Mouse (Mus musculus) neural tube, embryonic 14.5 days (tissue): ENCODE measurements at regions not wholly inside any gene's neighbourhood (a gene's known extent, or its start where the extent isn't known, plus 50 kb on each side); places are given as distances from the start of the nearest gene placed in this dataset.

Experiments
- ATAC-seq: fragments of 200-750 bp; cut with Nextera tagmentation; 2 replicates; pipeline ENCODE4 v1.8.0; 2017; ENCODE audit warnings: low read depth, mild to moderate bottlenecking, moderate TSS enrichment, moderate library complexity
- H3K27ac ChIP-seq: fragments of 300-500 bp; sonication (generic); 2 replicates; pipeline ENCODE4 v1.5.1; 2014; ENCODE audit warnings: low read depth, mild to moderate bottlenecking, control low read depth, low read length, moderate library complexity, mixed read lengths
- H3K27me3 ChIP-seq: fragments of 300-500 bp; sonication (generic); 2 replicates; pipeline ENCODE4 v1.6.1; 2014; ENCODE audit warnings: low read length; ENCODE audit not compliant: control insufficient read depth, insufficient read depth
- H3K36me3 ChIP-seq: fragments of 300-500 bp; sonication (generic); 2 replicates; pipeline ENCODE4 v1.6.1; 2014; ENCODE audit warnings: low read length, mixed read lengths; ENCODE audit not compliant: control insufficient read depth, insufficient read depth
- H3K4me1 ChIP-seq: fragments of 300-500 bp; sonication (generic); 2 replicates; pipeline ENCODE4 v1.6.1; 2014; ENCODE audit warnings: low read length; ENCODE audit not compliant: control insufficient read depth, insufficient read depth
- H3K4me2 ChIP-seq: fragments of 300-500 bp; sonication (generic); 2 replicates; pipeline ENCODE4 v1.6.1; 2014; ENCODE audit warnings: mild to moderate bottlenecking, low read depth, low read length, control low read depth
- H3K4me3 ChIP-seq: fragments of 300-500 bp; sonication (generic); 2 replicates; pipeline ENCODE4 v1.5.1; 2014; ENCODE audit warnings: low read depth, low read length, control low read depth, mixed read lengths
- H3K9ac ChIP-seq: fragments of 300-500 bp; sonication (generic); replicated peaks from 2 replicates; pipeline ENCODE4 v1.6.1; 2014; ENCODE audit warnings: low read depth, mild to moderate bottlenecking, control low read depth, low read length, mixed read lengths
- H3K9me3 ChIP-seq: fragments of 300-500 bp; sonication (generic); 2 replicates; pipeline ENCODE4 v1.6.1; 2016; ENCODE audit warnings: low read length; ENCODE audit not compliant: control insufficient read depth
- WGBS: fragments of 180-500 bp; shearing (Covaris S2); extraction: QIAGEN DNeasy Blood & Tissue Kit; methylation state at CpG from one replicate; pipeline ENCODE4 v1.1.7; 2014; 5-methylcytosine and 5-hydroxymethylcytosine counted together

DNA sequence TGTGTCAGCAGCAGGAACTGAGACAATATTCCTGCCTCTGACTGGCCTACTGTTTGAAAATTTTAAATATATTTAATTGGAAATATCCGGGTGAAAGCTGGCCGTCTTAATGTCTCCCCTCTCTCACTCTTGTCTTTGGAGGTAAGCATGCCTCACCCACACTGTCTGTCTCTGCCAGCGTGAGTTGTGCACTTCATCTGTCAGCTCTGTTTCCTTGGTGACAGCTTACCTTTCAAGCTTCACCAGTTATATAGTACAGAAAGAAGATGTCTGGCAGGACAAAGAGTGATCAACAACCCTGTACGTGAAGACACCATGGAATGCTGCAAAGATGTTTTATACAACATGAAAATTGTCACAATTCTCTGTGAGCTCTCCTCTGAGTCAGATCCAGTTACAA is 155.3 kb downstream of the Ibtk start:
- Histone ChIP-seq H3K4me2 (no peak overlapping the region), H3K36me3 (no peaks in the 10 kb centered on the region), H3K27ac (no peak overlapping the region), H3K9me3 (no peaks in the 10 kb centered on the region), H3K4me1 (no peaks in the 10 kb centered on the region), H3K4me3 (no peak overlapping the region), H3K9ac (no peak overlapping the region), H3K27me3 (no peaks in the 10 kb centered on the region)
- no peak for ATAC-seq
- WGBS = 82% methylated on average over 4 of the region's 4 CpGs

DNA sequence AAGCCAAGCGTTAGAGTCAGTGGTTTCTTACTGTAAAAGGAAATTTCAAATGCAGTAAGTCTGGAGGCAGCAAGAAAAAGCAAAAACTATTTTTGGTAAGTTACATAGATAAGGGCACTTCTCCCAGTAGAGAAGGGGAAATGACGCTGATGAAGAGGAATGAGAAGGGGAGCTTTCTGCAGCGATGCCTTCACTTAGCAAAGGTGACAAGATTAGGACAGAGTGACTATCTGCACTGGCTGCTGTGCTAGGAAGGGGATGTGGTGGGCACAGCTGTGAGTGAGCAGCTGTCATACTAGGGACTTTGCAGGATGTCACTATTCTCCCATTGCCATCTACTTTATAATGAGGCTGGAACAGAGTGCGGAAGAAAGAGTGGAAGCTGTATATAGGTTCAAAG is 156.5 kb downstream of the Ibtk start:
- ATAC-seq = no peak
- WGBS = 91% methylated on average over 4 of the region's 4 CpGs
- Histone ChIP-seq H3K27me3 (no peaks in the 10 kb centered on the region), H3K27ac (no peak overlapping the region), H3K4me2 (no peak overlapping the region), H3K9me3 (no peaks in the 10 kb centered on the region), H3K4me1 (no peaks in the 10 kb centered on the region), H3K4me3 (no peak overlapping the region), H3K36me3 (no peaks in the 10 kb centered on the region), H3K9ac (no peak overlapping the region)

DNA sequence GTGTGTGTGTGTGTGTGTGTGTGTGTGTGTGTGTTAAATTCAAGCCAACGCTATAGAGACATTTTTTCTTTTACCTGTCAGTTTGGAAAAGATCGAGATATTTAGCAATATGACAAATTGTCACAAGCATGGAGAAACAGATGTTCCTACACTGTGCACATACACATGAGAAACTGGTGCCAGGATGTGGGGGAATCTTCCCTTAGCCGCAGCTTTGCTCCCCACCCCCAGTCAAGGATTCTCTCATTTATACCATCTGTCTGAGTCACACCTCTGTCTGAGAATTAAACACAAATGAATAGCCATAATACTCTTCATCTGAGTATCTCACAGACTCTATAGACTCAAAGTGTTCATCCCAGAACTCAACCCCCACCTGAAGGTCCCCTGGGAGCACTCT is 159.9 kb downstream of the Ibtk start:
- Histone ChIP-seq H3K9me3 (no peaks in the 10 kb centered on the region), H3K27ac (no peak overlapping the region), H3K4me2 (no peak overlapping the region), H3K27me3 (no peaks in the 10 kb centered on the region), H3K4me3 (no peak overlapping the region), H3K4me1 (no peaks in the 10 kb centered on the region), H3K36me3 (no peaks in the 10 kb centered on the region), H3K9ac (no peak overlapping the region)
- 89% methylated on average over 3 of the region's 3 CpGs for WGBS
- ATAC-seq = no peak

DNA sequence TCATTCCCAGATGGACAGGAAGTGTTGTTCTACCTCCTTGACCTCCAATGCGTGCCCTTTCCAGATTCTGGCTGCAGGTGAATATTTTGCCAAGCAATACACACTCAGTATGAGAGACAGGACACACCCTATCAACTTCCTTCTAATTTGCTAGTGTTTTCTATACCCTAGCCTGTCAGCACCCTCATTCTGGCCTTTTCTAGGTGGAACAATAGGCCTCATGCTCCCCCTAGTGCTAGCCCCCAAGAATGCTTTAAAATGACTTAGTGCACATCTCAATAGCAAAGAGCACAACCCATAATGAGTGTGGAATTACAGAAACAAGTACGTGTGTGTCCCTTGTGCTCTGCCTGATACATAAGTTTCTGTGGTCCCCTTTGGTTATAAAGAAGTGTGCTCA is 161.1 kb downstream of the Ibtk start:
- no peak overlapping the region for H3K27ac ChIP-seq
- no peaks in the 10 kb centered on the region for H3K27me3 ChIP-seq
- H3K9me3 ChIP-seq = no peaks in the 10 kb centered on the region
- H3K36me3 ChIP-seq = no peaks in the 10 kb centered on the region
- H3K4me3 ChIP-seq = no peak overlapping the region
- ATAC-seq = peak; percentile 63; the same call in 1 of the 2 replicates
- H3K9ac ChIP-seq = no peak overlapping the region
- WGBS = 43% methylated on average over 2 of the region's 2 CpGs
- H3K4me1 ChIP-seq = no peaks in the 10 kb centered on the region
- H3K4me2 ChIP-seq = no peak overlapping the region

DNA sequence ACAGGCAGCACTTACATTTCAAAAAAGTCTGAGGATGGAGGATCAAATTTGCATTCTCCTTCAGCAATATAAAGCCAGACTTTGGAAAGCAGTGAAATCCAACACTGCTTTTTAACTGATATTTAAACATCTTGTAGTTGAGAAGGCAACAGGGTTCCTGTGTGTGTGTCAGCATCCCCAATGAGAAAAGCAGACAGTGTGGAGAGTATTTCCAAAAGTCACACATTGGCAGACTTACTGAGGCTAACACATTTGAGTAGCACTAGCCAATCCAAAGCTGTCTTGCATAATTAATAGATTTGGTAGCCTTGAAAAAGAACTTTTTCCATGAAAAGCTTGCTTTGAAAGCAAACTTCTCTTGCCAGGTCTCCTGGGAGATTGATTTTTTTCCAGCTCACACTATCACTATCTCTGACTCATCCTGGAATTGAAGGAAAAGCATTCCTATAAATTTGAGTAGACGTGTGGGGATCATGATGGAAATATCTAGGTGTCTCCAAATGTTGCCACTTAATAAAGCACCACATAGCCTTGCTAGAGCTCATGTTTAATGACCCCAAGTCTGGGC is 168.0 kb downstream of the Ibtk start:
- H3K36me3 ChIP-seq = no peaks in the 10 kb centered on the region
- no peaks in the 10 kb centered on the region for H3K27me3 ChIP-seq
- ATAC-seq = no peak
- no peaks in the 10 kb centered on the region for H3K4me1 ChIP-seq
- 82% methylated on average over 1 of the region's 1 CpGs for WGBS
- no peak overlapping the region for H3K4me3 ChIP-seq
- no peak overlapping the region for H3K9ac ChIP-seq
- no peak overlapping the region for H3K27ac ChIP-seq
- H3K4me2 ChIP-seq = no peak overlapping the region
- H3K9me3 ChIP-seq = no peaks in the 10 kb centered on the region

DNA sequence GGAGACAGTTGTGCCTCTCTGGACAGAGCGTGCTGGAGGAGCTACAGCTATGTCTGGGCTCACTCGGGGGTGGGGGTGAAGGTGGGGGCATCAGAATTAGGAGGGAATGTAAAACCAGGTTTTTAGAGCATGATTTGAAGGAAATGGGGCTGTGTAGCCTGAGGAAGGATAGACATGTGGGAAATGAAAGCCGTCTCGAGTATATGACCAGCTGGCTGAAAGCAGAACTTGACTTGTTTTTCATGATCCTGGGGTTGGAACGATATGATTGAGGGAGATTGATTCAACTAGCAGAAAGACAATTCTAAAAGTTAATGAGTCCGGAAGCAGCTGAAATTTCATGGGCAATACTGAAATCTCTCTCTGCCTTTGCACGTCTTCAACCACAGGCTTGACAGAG is 171.3 kb downstream of the Ibtk start:
- no peaks in the 10 kb centered on the region for H3K27me3 ChIP-seq
- no peak overlapping the region for H3K4me2 ChIP-seq
- no peaks in the 10 kb centered on the region for H3K36me3 ChIP-seq
- WGBS = 83% methylated on average over 7 of the region's 7 CpGs
- no peaks in the 10 kb centered on the region for H3K9me3 ChIP-seq
- no peaks in the 10 kb centered on the region for H3K4me1 ChIP-seq
- no peak overlapping the region for H3K4me3 ChIP-seq
- no peak for ATAC-seq
- H3K27ac ChIP-seq = no peak overlapping the region
- no peak overlapping the region for H3K9ac ChIP-seq

DNA sequence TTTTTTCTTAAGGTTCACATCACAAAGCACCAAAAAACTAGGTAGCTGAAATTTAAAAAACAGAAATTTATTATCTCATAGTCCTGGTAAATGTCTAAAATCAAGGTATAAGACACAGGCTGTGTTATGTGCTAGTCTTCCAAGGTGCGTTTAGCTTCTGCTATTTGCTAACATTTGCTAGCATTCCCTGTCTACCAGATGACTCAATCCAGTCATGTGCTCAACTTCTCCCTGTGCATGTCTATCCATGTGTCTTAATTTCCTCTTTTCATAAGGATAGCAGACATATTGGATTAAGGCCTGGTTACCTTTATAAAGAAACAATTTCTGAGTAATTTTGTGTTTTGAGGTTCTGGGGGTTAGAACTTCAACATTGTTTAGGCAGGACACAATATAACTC is 171.8 kb downstream of the Ibtk start:
- H3K36me3 ChIP-seq = no peaks in the 10 kb centered on the region
- no peaks in the 10 kb centered on the region for H3K9me3 ChIP-seq
- 97% methylated on average over 1 of the region's 1 CpGs for WGBS
- no peaks in the 10 kb centered on the region for H3K27me3 ChIP-seq
- no peaks in the 10 kb centered on the region for H3K4me1 ChIP-seq
- H3K9ac ChIP-seq = no peak overlapping the region
- H3K27ac ChIP-seq = no peak overlapping the region
- H3K4me3 ChIP-seq = no peak overlapping the region
- no peak for ATAC-seq
- H3K4me2 ChIP-seq = no peak overlapping the region

DNA sequence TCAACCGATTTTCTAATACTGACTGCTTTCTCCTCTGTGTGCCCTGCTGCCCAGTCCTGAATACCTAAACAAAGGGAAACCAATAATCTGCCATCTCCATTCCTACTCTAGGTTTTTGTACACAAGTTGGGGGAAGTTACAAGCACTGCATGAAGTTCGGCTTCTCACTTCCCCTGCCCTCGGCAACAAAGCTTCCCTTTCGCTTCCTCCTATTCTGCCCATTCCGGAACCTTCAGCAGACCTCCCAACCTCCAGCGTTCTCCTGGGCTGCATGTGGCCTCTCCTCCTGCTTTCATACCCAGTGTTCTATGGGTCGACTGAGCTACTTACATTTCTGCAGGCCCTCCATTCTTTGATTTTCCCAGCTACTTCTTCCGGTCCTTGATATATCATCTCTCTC is 180.3 kb downstream of the Ibtk start:
- ATAC-seq = no peak
- Histone ChIP-seq H3K9me3 (no peaks in the 10 kb centered on the region), H3K4me3 (no peak overlapping the region), H3K27ac (no peak overlapping the region), H3K27me3 (no peaks in the 10 kb centered on the region), H3K4me2 (no peak overlapping the region), H3K36me3 (no peaks in the 10 kb centered on the region), H3K9ac (no peak overlapping the region), H3K4me1 (no peaks in the 10 kb centered on the region)
- 83% methylated on average over 8 of the region's 8 CpGs for WGBS

DNA sequence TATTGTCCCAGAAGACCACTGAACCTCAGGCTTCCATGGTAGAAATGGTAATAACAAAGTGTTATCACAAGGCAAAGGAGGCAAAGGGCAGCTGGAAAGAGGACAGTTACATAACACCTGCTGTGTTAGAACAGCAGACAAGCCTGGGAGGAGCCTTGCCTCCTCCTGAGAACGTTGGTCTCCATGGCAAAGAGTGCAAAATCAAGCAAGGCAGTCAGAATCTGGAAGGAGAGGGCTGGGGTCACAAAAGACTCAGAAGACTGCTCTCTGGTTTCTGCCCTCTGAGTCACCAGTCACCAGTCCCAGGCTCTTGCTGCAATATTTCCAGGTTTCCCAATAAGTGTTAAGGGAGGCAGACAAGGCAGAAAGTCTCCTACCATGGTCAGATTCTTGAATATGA is 197.3 kb downstream of the Ibtk start:
- Histone ChIP-seq H3K36me3 (no peaks in the 10 kb centered on the region), H3K9ac (no peak overlapping the region), H3K4me1 (no peaks in the 10 kb centered on the region), H3K27ac (no peak overlapping the region), H3K4me3 (no peak overlapping the region), H3K4me2 (no peak overlapping the region), H3K9me3 (no peaks in the 10 kb centered on the region), H3K27me3 (no peaks in the 10 kb centered on the region)
- ATAC-seq = no peak
- WGBS = 13% methylated on average over 1 of the region's 1 CpGs

DNA sequence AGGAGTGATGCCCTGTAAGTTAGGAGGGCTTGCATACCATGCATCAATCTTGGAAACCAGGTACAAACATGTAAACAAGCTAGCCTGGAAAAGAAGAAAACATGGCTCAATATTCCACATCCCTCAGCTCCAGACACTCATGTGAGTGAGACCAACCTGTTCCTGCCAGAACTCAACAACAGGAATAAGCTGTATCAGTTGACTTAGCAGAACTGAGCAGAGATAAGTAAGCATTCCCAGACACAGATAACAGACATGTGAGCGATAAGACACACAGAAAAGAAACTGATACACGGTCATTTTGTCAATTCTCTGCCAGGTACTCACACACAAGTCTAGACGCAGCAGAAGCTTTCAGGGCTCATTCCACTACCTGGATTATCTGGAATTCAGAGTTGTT is 198.7 kb downstream of the Ibtk start:
- Histone ChIP-seq H3K4me2 (no peak overlapping the region), H3K27ac (no peak overlapping the region), H3K4me1 (no peaks in the 10 kb centered on the region), H3K27me3 (no peaks in the 10 kb centered on the region), H3K9ac (no peak overlapping the region), H3K36me3 (no peaks in the 10 kb centered on the region), H3K9me3 (no peaks in the 10 kb centered on the region), H3K4me3 (no peak overlapping the region)
- 93% methylated on average over 3 of the region's 3 CpGs for WGBS
- ATAC-seq = no peak
